Mouse (Mus musculus) liver, embryonic 14.5 days (tissue): ENCODE results near the gene Tlr6.

ENCODE experiments used
- CTCF ChIP-seq: IDR thresholded peaks from 2 replicates; pipeline ENCODE4 v1.5.1; 2016; ENCODE audit warnings: antibody characterized with exemption, low read depth, control low read depth
- EP300 ChIP-seq: IDR thresholded peaks from 2 replicates; pipeline ENCODE4 v1.6.1; 2016; ENCODE audit warnings: antibody characterized with exemption, low read depth

- TF ChIP-seq CTCF (no peak), EP300 (no peak)
Measured at GRCm38 (mm10) chr5:65002940-65003824, 43.3 kb upstream of the Tlr6 start.
